Mouse (Mus musculus) thymus, postnatal 14 days (tissue): ENCODE measurements around the gene Rhbdd3.
"Not testable (repeated sequence)": the region's sequence is repeated elsewhere in the genome, so short reads cannot be mapped to it uniquely, and the experiment has no call there.

Experiments
- DNase-seq: peaks from one replicate; pipeline ENCODE4 v3.0.0; 2021

Rhbdd3 gene

DNA sequence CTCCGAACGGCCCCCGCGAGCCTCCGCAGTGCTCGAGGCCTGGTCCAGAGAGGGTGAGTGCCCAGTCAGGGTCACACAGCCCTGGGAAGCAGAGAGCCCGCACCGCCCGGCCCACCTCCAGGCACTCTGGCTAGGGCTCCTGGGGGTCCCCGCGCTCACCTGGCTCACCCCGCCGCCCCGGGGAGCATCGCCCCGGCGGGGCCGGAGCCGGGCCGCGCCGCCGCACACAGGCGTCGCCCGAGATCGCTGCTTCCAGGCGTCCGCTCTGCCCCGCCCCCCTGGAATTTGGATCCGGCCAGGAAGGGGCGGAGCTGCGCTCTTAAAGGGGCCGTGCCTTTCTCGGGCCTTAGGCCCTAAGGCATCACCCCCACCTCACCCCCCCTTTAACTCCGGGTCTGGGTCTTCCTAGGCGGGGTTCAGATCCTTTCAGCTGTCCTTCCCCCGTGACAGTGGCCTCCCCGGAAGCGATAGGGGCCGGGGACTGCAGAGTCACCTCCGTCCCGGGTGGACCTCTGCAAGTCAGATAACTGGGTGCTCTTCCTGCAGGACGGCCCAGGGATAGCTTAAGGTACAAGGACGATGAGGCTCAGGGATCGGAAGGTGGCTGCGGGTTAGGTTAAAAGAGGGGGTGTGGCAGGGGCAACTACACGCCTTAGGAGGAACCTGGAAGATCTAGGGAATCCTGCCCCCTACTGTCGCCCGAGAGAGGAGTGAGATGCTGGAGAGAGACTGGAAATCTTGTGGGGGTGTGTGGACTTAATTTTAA, 33.5 kb upstream of the Rhbdd3 start, which contains the start of gene Gas2l1:
Gene Gas2l1, minus strand, starts transcription at position 272 of the 766 bp plus-strand sequence.
- peak; percentile 59 for DNase-seq

DNA sequence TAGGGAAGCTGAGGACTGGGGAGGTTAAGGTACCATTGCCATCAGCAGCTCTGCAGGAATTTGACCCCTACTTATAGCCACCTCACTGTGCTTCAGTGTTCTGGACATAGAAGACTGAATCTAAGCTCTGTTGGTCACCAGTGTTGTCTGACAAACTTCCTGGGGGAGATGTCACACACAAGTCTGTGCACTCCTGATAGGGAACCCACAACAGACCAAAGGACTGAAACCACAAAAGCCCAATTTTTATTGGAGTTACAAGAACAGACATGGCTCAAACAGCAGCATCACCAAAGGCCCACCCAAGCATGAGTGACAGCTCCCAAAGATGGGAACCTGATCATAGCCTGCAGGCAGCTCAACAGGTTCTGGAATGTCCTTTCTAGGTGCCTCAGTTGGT, 31.7 kb upstream of the Rhbdd3 start:
- DNase-seq: no peak

DNA sequence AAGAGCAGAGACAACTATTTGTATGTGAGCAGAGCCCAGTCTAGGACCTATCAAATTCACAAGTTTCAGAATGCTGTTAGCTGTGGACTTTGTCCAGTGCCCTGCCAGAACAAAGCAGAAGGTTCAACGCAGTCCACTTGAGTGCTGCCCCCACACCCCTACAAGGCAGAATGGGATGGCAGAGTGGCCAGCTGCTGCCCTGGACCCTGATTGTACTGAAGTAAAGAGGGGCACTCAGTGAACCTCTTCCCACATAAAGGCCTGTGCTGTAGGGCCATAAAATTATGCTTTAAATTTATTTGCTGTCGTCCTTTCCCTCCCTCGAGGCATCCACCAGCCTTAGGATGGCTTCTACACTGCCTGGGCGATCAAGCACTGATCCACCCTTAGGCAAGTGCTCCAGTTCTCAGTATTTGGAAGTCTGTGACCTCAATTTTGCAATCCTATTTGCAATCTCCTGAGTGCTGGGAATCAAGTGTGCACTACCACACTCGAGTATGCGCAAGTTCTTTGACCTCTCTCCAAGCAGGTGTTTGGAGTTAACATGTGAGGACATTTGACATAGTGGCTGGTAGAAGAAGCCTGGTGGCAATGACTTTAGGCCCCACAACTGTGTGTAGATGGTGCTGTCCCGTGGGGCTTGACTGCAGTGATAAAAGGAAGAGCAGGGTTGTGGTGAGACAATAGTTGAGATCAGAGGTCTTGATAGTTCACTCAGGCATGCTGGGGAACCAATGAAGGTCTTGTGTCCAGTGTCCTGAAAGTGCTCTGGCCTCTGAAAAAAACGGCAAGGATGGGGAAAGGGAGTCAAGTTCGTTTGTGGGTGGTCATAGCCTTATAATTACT, 30.4 kb upstream of the Rhbdd3 start:
- DNase-seq: no peak

DNA sequence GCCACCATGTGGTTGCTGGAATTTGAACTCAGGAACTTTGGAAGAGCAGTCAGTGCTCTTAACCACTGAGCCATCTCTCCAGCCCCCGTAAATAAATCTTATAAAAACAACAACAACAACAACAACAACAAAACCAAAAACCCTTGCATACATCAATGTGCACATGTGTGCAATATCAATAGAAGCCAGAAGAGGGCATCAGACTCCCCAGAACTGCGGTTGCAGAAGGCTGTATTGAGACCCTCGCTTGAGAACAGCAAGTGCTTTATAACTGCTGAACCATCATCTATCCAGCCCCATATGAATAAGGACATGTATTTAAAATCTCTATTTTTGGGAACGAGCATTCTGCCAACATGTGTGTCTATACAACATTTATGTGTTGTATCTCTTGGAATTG, 23.8 kb upstream of the Rhbdd3 start:
- peak; percentile 55 for DNase-seq

DNA sequence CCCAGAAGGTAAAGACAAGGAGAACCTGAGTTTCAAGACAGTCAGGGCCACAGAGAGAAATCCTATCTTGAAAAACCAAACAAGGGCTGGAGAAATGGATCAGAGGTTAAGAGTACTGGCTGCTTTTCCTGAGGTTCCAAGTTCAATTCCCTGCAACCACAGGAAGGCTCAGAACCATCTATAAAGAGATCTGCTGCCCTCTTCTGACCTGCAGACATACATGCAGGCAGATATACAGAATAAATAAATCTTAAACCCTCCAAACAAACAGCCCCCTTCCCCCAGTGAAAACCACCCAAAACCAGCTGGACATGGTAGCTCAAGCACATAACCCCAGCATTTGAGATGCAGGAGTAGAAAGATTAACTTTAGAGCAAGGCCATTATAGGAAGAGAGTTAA, 23.0 kb upstream of the Rhbdd3 start:
- DNase-seq: no peak

DNA sequence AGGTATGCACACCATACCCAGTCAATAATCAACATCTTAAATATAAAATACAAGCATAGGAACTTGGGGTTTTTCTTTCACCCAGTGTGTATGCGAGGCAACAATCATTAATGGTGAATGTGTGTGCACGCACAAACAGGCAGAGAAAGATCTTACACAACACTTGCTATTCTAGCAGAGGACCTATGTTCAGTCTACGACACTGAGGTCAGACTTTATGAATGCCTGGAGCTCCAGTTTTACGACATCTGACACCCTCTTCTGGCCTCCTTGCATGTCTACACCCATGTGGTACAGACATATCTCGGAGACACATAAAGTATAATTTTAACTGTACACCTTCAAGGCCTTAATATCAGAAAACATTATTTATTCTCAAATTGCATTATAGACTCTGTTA, 21.9 kb upstream of the Rhbdd3 start:
- DNase-seq: not testable (repeated sequence)

DNA sequence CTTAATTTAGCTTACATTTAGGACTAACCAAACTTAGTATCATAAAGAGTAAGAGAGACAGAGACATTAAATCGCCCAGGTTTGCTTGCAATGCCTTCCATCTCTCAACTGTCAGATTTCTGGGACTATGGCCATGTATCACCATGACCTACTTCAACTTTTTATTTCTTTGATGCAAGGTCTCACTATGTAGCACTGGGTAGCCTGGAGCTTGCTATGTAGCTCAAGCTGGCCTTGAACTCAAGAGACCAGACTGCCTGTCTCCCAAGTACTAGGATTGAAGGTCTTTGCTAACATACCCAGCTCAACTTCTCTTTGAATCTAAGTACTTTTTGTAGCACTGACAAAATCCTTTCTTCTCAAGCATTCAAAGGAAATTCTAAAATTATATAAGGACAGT, 9.6 kb upstream of the Rhbdd3 start:
- DNase-seq: no peak

DNA sequence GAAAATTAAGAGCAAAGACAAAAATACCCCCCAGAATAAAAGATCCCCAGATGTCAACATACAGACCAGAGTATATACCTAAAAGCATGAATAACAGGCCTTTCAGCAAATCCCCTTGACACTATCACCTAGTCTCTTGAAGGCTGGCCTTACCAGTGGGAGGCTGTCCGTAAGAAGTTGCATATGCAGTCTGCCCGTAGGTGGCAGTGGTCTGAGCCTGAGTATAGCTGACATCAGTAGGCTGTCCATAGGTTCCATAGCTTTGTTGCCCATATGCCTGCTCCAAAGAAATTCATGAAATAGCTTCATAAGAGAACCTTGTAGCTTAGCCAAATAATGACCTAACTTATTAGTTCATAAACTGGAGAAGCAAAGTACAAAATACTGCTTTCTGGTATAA, 7.0 kb upstream of the Rhbdd3 start:
- DNase-seq: no peak

DNA sequence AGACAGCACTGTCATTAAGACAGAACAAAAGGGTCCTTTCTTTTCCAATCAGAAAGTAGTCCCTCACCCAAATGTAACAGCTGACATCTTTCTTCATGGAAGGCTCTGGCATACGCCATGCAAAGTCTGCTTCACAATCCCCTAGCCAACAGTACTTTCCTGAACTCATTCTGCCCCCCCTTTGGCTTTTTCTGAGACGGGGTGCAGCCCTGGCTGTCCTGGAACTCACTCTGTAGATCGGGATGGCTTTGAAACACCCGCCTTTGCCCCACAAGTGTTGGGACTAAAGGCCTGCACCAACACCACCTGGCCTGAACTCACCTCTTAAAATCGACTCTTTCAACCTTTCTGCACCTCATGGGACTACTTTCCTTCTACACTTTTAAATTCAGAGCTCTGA, 2.8 kb upstream of the Rhbdd3 start:
- DNase-seq: no peak

DNA sequence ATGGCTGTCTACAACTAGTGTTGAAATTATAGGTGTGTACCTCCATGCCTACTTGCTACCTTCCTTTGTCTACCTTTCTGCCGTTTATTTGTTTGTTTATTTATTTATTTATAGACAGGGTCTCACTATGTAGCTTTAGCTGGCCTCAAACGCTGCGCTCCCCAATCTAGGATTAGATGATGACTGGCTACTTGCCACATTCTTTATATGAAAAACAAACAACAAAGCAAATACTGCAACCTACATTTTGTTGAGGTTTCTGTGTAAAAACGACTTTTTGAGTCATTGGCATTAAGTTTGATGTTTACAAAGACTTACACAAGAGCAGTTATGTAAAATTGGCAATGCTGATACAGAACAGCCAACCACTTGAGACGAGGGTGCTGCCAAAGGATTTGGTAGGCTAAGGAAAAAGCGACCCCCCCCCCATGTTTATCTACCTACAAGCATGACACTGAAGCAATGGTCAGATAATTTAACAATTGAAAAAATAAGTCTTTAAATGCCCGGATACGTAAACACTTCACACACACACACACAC, 2.2 kb upstream of the Rhbdd3 start:
- no peak for DNase-seq

DNA sequence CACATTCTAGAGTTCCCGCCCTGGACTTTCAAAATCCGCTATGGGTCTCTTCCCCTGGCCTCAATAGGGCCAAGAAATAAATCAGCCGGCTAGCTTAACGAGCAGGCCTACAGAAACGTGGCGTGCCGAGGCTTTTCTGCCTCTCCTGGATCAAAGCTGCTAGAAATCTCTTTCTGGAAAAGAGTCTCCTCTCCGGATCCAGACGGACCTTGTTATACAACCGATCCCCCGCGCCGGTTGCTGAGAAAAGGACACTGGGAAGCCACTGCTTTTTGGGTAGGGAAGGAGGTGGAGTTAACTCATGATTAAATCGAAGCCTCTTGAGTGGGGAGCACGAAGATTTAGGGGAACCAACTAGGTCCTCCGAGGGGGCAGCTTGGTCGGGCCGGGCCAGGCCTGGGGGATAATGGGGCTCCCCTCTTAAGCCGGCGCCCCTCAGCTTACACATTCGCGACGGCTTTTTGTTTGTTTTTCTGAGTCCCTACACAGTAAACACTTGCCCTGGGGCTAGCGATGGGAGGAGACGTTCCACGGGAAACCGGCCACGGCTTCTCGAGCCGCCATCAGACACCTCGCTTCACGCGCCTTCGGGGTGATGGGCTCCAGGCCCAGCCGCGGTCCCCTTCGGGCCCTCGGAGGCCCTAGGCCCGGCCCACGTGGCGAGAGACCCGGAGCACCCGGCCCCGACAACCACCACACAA, 541 bp upstream of the Rhbdd3 start:
- DNase-seq: peak; percentile 38

DNA sequence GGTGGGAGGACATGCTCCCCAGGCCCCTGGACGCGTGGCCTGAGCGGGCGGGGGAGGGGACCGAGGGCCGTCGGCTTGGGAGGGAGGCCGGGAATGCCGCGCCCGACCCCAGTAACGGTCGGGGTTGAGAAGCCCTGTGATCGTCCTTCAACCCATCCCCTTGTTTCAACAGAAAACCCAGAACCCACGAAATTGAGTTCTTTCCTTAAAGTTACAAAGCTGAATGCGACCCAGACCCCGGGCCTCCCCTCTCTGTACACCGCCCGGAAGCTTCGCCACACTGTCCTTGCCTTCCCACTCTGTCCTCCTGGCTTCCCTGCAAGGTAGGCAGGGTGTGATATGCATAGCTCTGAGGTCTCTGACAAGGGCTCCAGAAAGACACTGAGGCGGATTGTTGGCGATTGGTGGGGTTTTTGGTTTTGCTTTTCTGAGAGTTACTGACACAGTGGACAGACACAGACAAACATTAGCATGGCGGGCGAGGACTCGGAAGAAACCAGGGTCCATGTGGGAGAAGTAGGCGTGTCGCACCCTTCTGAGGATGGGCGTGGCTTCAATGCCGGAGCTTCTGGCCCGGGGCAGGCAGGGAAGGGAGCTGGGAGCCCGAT, 954 bp downstream of the Rhbdd3 start:
- DNase-seq: peak; percentile 80

DNA sequence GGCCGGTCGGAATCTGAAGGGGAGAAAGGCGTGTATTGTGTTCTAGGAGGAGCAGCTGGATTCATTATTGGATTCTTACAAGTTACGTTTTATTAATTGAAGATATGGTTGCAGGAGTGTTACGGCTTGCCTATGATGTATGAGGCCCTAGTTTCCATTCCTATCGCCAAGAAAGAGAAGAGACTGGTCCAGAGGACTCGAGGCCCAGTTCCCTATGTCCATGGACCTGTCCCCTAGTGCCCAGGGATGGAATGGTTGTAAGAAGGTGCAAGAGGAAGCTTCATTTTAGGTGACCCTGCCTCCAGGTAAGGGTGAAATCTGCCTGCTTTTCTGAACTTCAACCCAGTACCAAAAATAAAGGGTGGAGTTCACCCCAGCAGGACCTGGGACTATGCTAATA, 1.6 kb downstream of the Rhbdd3 start:
- no peak for DNase-seq

DNA sequence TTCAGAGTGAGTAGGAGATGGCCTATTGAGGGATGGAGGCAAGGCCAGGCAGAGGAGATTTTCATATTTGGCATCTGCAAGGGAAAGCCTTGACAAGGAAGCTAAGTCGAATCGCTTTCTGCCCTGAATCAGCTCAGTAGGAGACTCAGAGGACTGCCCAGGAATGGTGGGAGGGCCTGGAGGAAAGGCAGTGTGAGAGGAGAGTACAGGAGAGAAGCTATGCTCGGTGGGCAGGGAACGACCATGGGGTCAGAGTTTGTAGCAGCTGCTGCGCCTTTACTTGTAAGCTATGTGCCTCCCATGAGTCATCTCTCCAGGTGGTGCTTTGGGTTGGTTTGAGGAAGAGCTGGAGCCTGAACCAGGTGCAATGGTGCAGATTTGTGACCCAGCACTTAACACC, 2.1 kb downstream of the Rhbdd3 start:
- DNase-seq: no peak

DNA sequence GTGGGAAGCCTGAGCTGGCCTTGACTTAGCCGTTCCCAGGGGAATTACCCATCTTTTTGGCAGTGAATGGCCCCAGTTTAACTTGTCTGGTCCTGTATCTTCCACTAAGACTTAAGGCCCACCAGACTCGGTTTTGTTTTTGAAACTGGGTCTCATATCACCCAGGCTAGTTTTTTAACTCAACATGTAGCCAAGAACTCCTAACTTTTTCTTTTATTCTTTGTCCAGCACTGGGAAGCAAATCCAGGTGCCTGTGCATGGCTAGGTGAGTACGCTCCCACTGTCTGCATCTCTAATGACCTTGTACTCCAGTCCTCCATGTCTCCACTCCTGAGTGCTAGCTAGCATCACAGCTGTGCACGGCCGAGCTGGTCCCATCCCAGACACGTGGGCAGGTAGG, 2.9 kb downstream of the Rhbdd3 start:
- DNase-seq: no peak

DNA sequence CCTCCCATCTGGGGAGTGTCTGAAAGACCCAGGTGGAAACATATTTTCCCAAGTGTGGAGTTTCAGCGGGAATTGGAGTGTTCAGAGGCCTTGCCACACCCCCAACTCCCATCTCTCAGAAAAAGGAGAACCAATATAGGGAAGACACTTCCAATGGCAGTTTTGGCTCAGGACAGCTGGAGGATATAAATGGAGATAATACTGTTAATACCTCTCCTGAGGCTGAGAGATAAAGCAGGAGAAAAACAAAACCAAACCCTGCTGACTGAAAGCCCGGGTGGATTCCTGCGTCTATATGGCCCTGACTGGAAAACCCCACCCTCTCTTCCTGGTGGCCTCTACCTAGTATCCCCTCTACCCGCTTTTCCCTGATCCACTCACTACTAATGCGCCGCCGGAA, 3.7 kb downstream of the Rhbdd3 start:
- DNase-seq: no peak

DNA sequence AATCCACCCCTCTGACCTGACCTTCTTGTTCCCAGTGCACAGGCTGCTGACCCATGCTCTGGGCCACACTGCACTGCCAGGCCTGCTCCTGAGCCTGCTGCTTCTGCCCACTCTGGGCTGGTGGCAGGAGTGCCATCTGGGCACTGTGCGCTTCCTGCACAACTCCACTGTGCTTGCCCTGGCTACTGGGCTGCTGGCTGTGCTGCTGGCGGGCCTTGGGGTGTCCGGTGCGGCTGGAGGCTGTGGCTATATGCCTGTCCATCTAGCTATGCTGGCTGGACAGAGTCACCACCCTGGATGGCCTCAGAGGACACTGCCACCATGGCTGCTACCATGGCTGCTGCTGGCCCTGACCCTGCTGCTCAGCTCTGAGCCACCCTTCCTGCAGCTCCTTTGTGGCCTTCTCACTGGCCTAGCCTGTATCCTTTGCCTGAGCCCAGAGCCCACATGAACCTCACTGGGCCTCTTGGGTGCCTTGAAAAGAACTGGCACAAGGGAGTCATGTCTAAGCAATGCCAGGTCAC, 5.3 kb downstream of the Rhbdd3 start:
- DNase-seq: no peak

DNA sequence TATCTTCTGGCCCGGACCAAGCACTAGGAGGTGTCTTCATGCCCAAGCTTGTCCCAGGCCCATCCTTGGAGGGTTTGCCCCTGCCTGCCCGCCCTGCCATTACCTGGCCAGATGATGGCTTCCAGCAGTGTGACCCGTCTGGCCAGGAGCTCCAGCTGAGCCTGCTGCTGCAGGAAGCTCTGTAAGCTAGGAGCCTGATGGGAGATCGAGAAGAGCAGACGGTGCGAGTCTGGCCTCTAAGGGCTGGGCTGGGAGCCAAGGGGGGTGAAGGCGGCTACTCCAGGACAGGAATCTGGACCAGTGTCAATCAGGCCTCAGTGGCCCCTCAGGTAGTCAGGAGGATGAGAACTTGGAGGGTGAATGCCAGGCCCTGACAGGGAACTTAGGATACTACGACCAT, 10.7 kb downstream of the Rhbdd3 start:
- DNase-seq: no peak

DNA sequence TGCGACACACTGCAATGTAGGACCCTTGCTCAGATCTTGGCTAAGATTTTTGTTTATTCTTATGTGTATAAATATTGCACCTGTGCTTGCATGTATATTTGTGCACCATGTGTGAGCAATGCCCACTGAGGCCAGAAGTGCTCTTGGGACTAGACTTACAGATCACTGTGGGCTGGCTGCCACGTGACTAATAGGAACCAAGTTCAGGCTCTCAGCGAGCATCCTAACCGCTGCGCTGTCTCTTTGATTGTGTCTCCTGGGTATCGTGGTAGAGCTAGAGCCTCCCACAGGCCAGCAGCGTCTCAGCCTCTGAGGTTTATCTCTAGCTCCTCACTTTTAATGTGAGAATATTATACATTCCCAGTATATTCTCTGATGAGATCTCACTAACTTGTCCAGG, 14.9 kb downstream of the Rhbdd3 start:
- DNase-seq: no peak

DNA sequence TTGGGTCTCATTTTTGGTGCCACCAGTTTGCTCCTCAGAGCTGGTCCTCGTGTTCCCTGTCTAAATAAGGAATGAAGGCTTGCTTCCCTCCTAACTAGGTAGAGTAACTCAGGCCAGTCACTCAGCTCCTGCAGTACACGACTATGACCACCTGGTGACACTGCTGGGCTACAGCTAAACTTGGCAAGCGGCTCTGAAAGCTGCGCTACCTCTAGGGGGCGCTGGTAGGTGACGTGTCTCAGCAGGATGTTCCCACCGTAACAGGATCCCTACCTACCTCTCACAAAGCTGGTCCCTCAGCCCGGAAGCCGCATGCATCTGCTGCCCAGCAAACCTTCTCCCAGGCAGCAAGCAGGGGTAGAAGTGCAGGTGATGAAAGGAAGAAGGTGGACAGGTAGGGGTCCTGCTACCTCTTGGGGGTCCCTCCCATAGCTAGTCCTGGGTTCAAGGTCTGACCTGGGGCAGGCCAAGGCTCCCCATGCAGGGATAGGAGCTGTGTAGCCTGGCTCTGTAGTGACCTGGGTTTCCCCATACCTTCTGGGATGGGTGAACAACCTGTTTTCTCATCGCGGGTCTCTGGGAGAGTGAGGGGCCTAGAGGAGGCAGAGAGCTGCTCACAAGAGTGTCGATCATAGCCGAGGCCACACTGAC, 16.3 kb downstream of the Rhbdd3 start:
- DNase-seq: peak; percentile 95

DNA sequence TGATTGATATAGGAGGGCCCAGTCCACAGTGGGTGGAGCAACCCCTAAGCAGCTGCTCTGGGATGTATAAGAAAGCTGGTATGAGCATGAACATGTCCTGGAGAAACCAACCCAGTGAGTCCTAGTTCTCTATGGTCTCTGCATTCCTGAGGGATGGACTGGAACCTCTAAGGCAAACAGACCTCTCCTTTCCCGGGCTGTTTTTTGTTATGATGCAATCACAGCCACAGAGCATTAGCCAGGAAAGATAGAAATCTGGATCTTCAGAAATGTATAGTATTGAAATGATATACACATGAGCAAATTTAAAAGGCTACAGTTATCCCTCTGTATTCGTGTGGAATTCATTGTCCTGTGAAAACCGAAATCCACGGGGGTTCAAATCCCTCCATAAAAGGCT, 27.0 kb downstream of the Rhbdd3 start:
- no peak for DNase-seq

DNA sequence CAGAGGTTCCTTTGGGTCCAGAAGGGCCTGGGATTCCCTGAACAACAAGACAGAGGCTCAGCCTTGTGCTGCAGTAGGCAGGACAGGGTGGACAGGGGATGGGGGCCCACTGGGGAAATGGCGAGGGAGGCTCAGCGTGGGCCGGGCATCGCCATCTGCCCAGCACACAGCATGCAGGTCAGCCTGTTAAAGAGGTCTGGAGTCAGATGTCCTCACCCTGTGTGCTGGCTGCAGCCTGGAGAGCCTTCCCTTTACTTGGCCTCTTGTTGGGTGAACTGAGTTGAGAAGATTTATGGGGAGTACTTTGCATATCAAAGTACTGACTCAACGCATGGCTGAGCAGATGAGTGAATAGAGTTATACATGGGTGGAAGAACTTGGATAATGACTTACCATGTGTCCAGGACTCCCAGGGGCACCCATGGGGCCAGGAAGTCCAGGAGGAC, 30.3 kb downstream of the Rhbdd3 start:
- no peak for DNase-seq
